Mouse (Mus musculus) embryonic facial prominence, embryonic 14.5 days (tissue): ENCODE measurements around the gene Sdc1. TPM values are rescaled to one million over a fixed set of nuclear protein-coding genes. Genes with fewer than 3 reads are reported as not detected.

Experiments used
- ATAC-seq: fragments of 200-750 bp; cut with Nextera tagmentation; 2 replicates; pipeline ENCODE4 v1.8.0; 2017; ENCODE audit warnings: low read depth, moderate number of reproducible peaks, moderate TSS enrichment
- DNase-seq: peaks from one replicate; pipeline ENCODE4 v3.0.0-alpha.2; 2015; ENCODE audit warnings: low spot score
- H3K27ac ChIP-seq: fragments of 300-500 bp; sonication (generic); replicated peaks from 2 replicates; pipeline ENCODE4 v1.5.1; 2014; ENCODE audit warnings: low read depth, mild to moderate bottlenecking, low read length, moderate library complexity
- H3K27me3 ChIP-seq: fragments of 300-500 bp; sonication (generic); replicated peaks from 2 replicates; pipeline ENCODE4 v1.6.1; 2014; ENCODE audit warnings: low read length; ENCODE audit not compliant: control insufficient read depth, insufficient read depth
- H3K36me3 ChIP-seq: fragments of 300-500 bp; sonication (generic); 2 replicates; pipeline ENCODE4 v1.6.1; 2014; ENCODE audit warnings: low read length, mixed read lengths; ENCODE audit not compliant: control insufficient read depth, insufficient read depth
- H3K4me1 ChIP-seq: fragments of 300-500 bp; sonication (generic); 2 replicates; pipeline ENCODE4 v1.6.1; 2014; ENCODE audit warnings: antibody characterized with exemption, low read length; ENCODE audit not compliant: control insufficient read depth, insufficient read depth
- H3K4me2 ChIP-seq: fragments of 300-500 bp; sonication (generic); 2 replicates; pipeline ENCODE4 v1.6.1; 2014; ENCODE audit warnings: low read depth, mild to moderate bottlenecking, low read length, moderate library complexity, mixed read lengths
- H3K4me3 ChIP-seq: fragments of 300-500 bp; sonication (generic); 2 replicates; pipeline ENCODE4 v1.5.1; 2014; ENCODE audit warnings: low read depth, mild to moderate bottlenecking, low read length
- H3K9ac ChIP-seq: fragments of 300-500 bp; sonication (generic); 2 replicates; pipeline ENCODE4 v1.6.1; 2014; ENCODE audit warnings: low read depth, mild to moderate bottlenecking, low read length, moderate library complexity, mixed read lengths
- H3K9me3 ChIP-seq: fragments of 300-500 bp; sonication (generic); 2 replicates; pipeline ENCODE4 v1.6.1; 2016; ENCODE audit warnings: low read length; ENCODE audit not compliant: control insufficient read depth
- WGBS: fragments of 180-500 bp; shearing (Covaris S2); extraction: QIAGEN DNeasy Blood & Tissue Kit; methylation state at CpG from one replicate; pipeline ENCODE4 v1.1.7; 2014; 5-methylcytosine and 5-hydroxymethylcytosine counted together
- polyA plus RNA-seq: library from polyadenylated mRNA; unstranded; fragments of >200 nt; fragmentation: Nextera tagmentation; extraction: Ambion mirVana; gene quantifications from 2 replicates; pipeline ENCODE4 v1.2.1, GENCODE M21; 2014

Gene Sdc1
- polyA plus RNA-seq, 1 experiment from 2014 or later, result 113 TPM

GRCm38 (mm10) chr12:8776206-8776605, 5.1 kb downstream of the Sdc1 start:
- Histone ChIP-seq H3K27ac (no peak overlapping the region), H3K9me3 (no peaks in the 10 kb centered on the region), H3K36me3 (no peaks in the 10 kb centered on the region), H3K27me3 (no peaks in the 10 kb centered on the region), H3K4me3 (no peak overlapping the region), H3K4me2 (no peak overlapping the region), H3K4me1 (peaks cover 29% of the 10 kb centered on the region), H3K9ac (no peak overlapping the region)
- WGBS, result 84% methylated on average over 7 of the region's 7 CpGs
- no peak for DNase-seq
- ATAC-seq, result no peak

GRCm38 (mm10) chr12:8776741-8777140, 5.6 kb downstream of the Sdc1 start:
- Histone ChIP-seq H3K9me3 (no peaks in the 10 kb centered on the region), H3K36me3 (no peaks in the 10 kb centered on the region), H3K4me1 (peaks cover 34% of the 10 kb centered on the region), H3K4me2 (no peak overlapping the region), H3K27ac (no peak overlapping the region), H3K27me3 (no peaks in the 10 kb centered on the region), H3K9ac (no peak overlapping the region), H3K4me3 (no peak overlapping the region)
- no peak for DNase-seq
- ATAC-seq, result no peak
- 82% methylated on average over 3 of the region's 3 CpGs for WGBS

DNA sequence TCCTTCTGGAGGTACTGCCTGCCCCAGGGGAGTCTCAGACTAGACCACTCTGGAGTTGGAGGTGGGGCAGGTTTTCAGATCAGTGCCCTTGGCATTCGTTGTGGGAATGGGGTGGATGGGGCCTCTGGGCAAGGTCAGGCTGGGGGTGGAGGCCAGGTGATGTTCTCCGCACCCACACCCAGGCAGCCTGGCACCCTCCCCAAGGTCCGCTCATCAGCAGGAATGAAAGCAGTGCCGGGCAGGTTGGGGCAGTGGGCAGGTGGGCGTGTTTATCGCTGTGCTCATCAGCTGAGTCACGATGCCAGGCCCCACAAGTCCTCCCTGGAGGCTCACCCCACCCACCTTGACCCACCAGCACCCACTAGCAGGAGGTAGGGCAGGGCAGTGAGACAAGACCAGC, 7.0 kb downstream of the Sdc1 start:
- Histone ChIP-seq H3K36me3 (no peaks in the 10 kb centered on the region), H3K27ac (no peak overlapping the region), H3K27me3 (no peaks in the 10 kb centered on the region), H3K9ac (no peak overlapping the region), H3K4me2 (no peak overlapping the region), H3K4me1 (peaks cover 44% of the 10 kb centered on the region), H3K4me3 (no peak overlapping the region), H3K9me3 (no peaks in the 10 kb centered on the region)
- ATAC-seq, result no peak
- 79% methylated on average over 7 of the region's 7 CpGs for WGBS
- DNase-seq, result no peak

DNA sequence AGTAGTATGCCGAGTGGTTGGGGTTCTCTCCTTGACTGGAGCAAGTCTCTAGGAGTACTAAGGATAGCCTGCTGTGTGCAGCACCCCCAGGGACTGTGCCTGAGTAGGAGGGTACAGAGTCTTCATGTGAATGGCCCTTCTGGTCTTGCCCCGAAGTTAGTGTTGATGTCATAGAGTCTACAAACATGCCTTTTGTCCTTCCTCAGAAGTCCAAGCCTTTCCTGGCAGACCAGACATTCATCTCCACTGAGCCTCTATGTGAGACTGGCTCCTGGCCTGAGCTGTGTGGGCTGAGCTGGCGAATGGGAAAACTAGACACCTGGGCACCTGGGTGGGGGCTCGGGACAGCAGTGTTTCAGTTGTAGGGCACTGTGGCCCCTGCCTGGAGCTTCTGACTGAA, 8.7 kb downstream of the Sdc1 start:
- no peak overlapping the region for H3K27ac ChIP-seq
- H3K9me3 ChIP-seq, result no peaks in the 10 kb centered on the region
- 71% methylated on average over 4 of the region's 4 CpGs for WGBS
- no peak for ATAC-seq
- H3K9ac ChIP-seq, result no peak overlapping the region
- no peak for DNase-seq
- no peaks in the 10 kb centered on the region for H3K27me3 ChIP-seq
- peaks cover 43% of the 10 kb centered on the region for H3K4me1 ChIP-seq
- H3K36me3 ChIP-seq, result no peaks in the 10 kb centered on the region
- H3K4me2 ChIP-seq, result no peak overlapping the region
- no peak overlapping the region for H3K4me3 ChIP-seq

DNA sequence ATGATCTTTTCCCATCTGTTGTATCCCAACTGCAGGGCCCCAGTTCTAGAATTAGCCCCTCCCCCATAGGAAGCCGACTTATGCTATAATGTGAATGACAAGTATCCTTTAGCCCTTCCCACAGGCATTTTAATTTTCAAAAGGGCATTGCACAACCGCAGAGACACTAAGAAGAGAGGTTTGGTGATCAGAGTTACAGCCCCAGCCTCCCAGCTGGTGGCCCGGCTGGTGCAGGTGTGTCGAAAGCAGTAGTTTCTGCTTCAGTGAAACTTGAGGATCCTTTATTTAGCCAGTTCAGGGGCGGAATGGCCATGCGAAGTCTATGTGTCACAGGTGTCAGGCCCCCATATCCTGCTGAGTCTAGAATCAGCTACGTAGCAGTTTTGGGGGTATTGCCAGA, 10.0 kb downstream of the Sdc1 start:
- H3K4me1 ChIP-seq, result peaks cover 47% of the 10 kb centered on the region
- H3K4me2 ChIP-seq, result no peak overlapping the region
- ATAC-seq (no peak), DNase-seq (no peak)
- no peaks in the 10 kb centered on the region for H3K36me3 ChIP-seq
- no peak overlapping the region for H3K4me3 ChIP-seq
- 66% methylated on average over 7 of the region's 7 CpGs for WGBS
- H3K9me3 ChIP-seq, result no peaks in the 10 kb centered on the region
- no peak overlapping the region for H3K9ac ChIP-seq
- H3K27ac ChIP-seq, result 0 out of 2 replicates have a peak overlapping the region, but pooled peaks have one; percentile 35
- no peaks in the 10 kb centered on the region for H3K27me3 ChIP-seq

- no peak overlapping the region for H3K4me3 ChIP-seq
- ATAC-seq, result peak; percentile 64; the same call in 1 of the 2 replicates
Observed at GRCm38 (mm10) chr12:8781681-8782378, 10.7 kb downstream of the Sdc1 start.

GRCm38 (mm10) chr12:8782565-8782964, 11.4 kb downstream of the Sdc1 start:
- H3K4me1 ChIP-seq, result peaks cover 56% of the 10 kb centered on the region
- H3K27ac ChIP-seq, result 0 out of 2 replicates have a peak overlapping the region, but pooled peaks have one; percentile 15

More at GRCm38 (mm10) chr12:8781681-8782378, 10.7 kb downstream of the Sdc1 start:
- Histone ChIP-seq H3K27ac (peak overlapping the region; percentile 35), H3K36me3 (no peaks in the 10 kb centered on the region), H3K4me2 (no peak overlapping the region), H3K9ac (no peak overlapping the region), H3K27me3 (no peaks in the 10 kb centered on the region), H3K9me3 (no peaks in the 10 kb centered on the region), H3K4me1 (peaks cover 54% of the 10 kb centered on the region)
- peak; percentile 73 for DNase-seq
- WGBS, result 69% methylated on average over 9 of the region's 9 CpGs

GRCm38 (mm10) chr12:8784189-8784588, 13.1 kb downstream of the Sdc1 start:
- no peak for DNase-seq
- ATAC-seq, result no peak
- H3K27ac ChIP-seq, result no peak overlapping the region
- no peak overlapping the region for H3K4me2 ChIP-seq
- 76% methylated on average over 9 of the region's 9 CpGs for WGBS
- no peaks in the 10 kb centered on the region for H3K27me3 ChIP-seq
- peaks cover 2% of the 10 kb centered on the region; the same call in 1 of the 2 replicates for H3K36me3 ChIP-seq
- H3K9ac ChIP-seq, result no peak overlapping the region
- peaks cover 56% of the 10 kb centered on the region for H3K4me1 ChIP-seq
- H3K9me3 ChIP-seq, result no peaks in the 10 kb centered on the region
- no peak overlapping the region for H3K4me3 ChIP-seq

More at GRCm38 (mm10) chr12:8782565-8782964, 11.4 kb downstream of the Sdc1 start:
- H3K36me3 ChIP-seq, result no peaks in the 10 kb centered on the region
- no peak overlapping the region for H3K9ac ChIP-seq
- DNase-seq (peak; percentile 55), ATAC-seq (0 out of 2 replicates have a peak, but pooled peaks have one; percentile 26)
- no peak overlapping the region for H3K4me3 ChIP-seq
- H3K27me3 ChIP-seq, result no peaks in the 10 kb centered on the region
- no peak overlapping the region for H3K4me2 ChIP-seq
- WGBS, result 68% methylated on average over 3 of the region's 3 CpGs
- H3K9me3 ChIP-seq, result no peaks in the 10 kb centered on the region

DNA sequence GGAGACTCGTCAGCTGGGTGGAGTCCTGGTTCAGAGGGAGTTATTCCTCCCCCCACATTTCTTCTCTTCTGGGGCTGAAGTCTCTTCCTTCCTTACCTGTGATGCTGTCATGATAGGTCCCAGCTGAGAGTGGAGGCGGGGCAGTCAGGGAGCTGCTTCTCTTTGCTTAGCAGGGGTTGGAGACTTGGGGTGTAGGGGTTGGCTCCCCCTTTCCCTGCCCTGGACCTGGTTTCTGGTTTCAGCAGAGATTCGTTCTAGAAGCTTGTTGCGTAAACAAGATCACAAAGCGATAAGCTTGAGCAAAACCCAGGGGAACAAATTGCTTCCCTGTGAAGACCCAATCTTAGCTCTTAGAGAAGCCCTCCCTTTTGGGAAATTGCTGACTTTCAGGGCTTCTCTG, 15.4 kb downstream of the Sdc1 start:
- H3K27ac ChIP-seq, result 0 out of 2 replicates have a peak overlapping the region, but pooled peaks have one; percentile 44
- no peak overlapping the region for H3K9ac ChIP-seq
- ATAC-seq, result peak; percentile 27; the same call in 1 of the 2 replicates
- 54% methylated on average over 5 of the region's 5 CpGs for WGBS
- H3K36me3 ChIP-seq, result peaks cover 23% of the 10 kb centered on the region
- no peak overlapping the region for H3K4me3 ChIP-seq
- peaks cover 47% of the 10 kb centered on the region for H3K4me1 ChIP-seq
- no peaks in the 10 kb centered on the region for H3K27me3 ChIP-seq
- H3K4me2 ChIP-seq, result no peak overlapping the region
- H3K9me3 ChIP-seq, result no peaks in the 10 kb centered on the region
- no peak for DNase-seq
